Mouse (Mus musculus) kidney, adult 2 months (tissue): ENCODE data around the gene Bcl7b.

Experiments
- CTCF ChIP-seq: fragments of 200-500 bp; conservative IDR thresholded peaks from 2 replicates; pipeline ENCODE4 v1.5.1; 2011; ENCODE audit warnings: low read depth, mild to moderate bottlenecking, control low read depth, low read length, moderate library complexity, mixed read lengths; ENCODE audit not compliant: insufficient read depth, insufficient read length
- POLR2A ChIP-seq: fragments of 200-500 bp; IDR thresholded peaks from one replicate; pipeline ENCODE4 v1.6.1; 2011; ENCODE audit warnings: low read depth, low read length, control low read depth

GRCm38 (mm10) chr5:135171688-135172220, 3.7 kb downstream of the Bcl7b start:
- TF ChIP-seq CTCF (no peak), POLR2A (no peak)
